Mouse (Mus musculus) intestine, embryonic 14.5 days (tissue): ENCODE data around the gene Ptar1. TPM values are rescaled to one million over a fixed set of nuclear protein-coding genes. Genes with fewer than 3 reads are reported as not detected.
A peak's percentile ranks its signal among the peaks of the same experiment; 100 is the strongest.
"Not testable (repeated sequence)": the region's sequence is repeated elsewhere in the genome, so short reads cannot be mapped to it uniquely, and the experiment has no call there.

ENCODE experiments used
- ATAC-seq: fragments of 200-750 bp; cut with Nextera tagmentation; replicated peaks from 2 replicates; pipeline ENCODE4 v1.8.0; 2017; ENCODE audit warnings: low read depth, moderate number of reproducible peaks, moderate TSS enrichment, moderate library complexity; ENCODE audit not compliant: low FRiP score, low TSS enrichment
- DNase-seq: peaks from one replicate; pipeline ENCODE4 v3.0.0-alpha.2; 2018; ENCODE audit warnings: low spot score
- H3K27ac ChIP-seq: fragments of 300-500 bp; sonication (generic); 2 replicates; pipeline ENCODE4 v1.5.1; 2014; ENCODE audit warnings: low read depth, mild to moderate bottlenecking, control low read depth
- H3K27me3 ChIP-seq: fragments of 300-500 bp; sonication (generic); replicated peaks from 2 replicates; pipeline ENCODE4 v1.6.1; 2014; ENCODE audit warnings: low read length, control low read depth; ENCODE audit not compliant: control insufficient read depth, insufficient read depth
- H3K36me3 ChIP-seq: fragments of 300-500 bp; sonication (generic); 2 replicates; pipeline ENCODE4 v1.6.1; 2014; ENCODE audit warnings: low read length, control low read depth; ENCODE audit not compliant: control insufficient read depth, insufficient read depth
- H3K4me1 ChIP-seq: fragments of 300-500 bp; sonication (generic); replicated peaks from 2 replicates; pipeline ENCODE4 v1.6.1; 2014; ENCODE audit warnings: low read length, control low read depth, mixed read lengths; ENCODE audit not compliant: control insufficient read depth, insufficient read depth
- H3K4me2 ChIP-seq: fragments of 300-500 bp; sonication (generic); 2 replicates; pipeline ENCODE4 v1.6.1; 2014; ENCODE audit warnings: low read length
- H3K4me3 ChIP-seq: fragments of 300-500 bp; sonication (generic); 2 replicates; pipeline ENCODE4 v1.5.1; 2014; ENCODE audit warnings: low read depth, low read length, control low read depth, mixed read lengths
- H3K9ac ChIP-seq: fragments of 300-500 bp; sonication (generic); 2 replicates; pipeline ENCODE4 v1.6.1; 2014; ENCODE audit warnings: mild to moderate bottlenecking, low read length
- H3K9me3 ChIP-seq: fragments of 300-500 bp; sonication (generic); 2 replicates; pipeline ENCODE4 v1.6.1; 2016; ENCODE audit warnings: low read length, control low read depth; ENCODE audit not compliant: control insufficient read depth
- WGBS: fragments of 180-500 bp; shearing (Covaris S2); extraction: QIAGEN DNeasy Blood & Tissue Kit; methylation state at CpG from one replicate; pipeline ENCODE4 v1.1.7; 2014; 5-methylcytosine and 5-hydroxymethylcytosine counted together
- polyA plus RNA-seq: library from polyadenylated mRNA; unstranded; fragments of >200 nt; fragmentation: Nextera tagmentation; extraction: Ambion mirVana; gene quantifications from 2 replicates; pipeline ENCODE4 v1.2.1, GENCODE M21; 2014

Ptar1 gene
- polyA plus RNA-seq, 1 experiment from 2014 or later, result 8.5 TPM

- DNase-seq, result no peak
- H3K9ac ChIP-seq, result no peak overlapping the region
- ATAC-seq, result no peak
- H3K4me2 ChIP-seq, result no peak overlapping the region
- no peaks in the 10 kb centered on the region for H3K9me3 ChIP-seq
- H3K27ac ChIP-seq, result no peak overlapping the region
- H3K4me3 ChIP-seq, result no peak overlapping the region
- WGBS, result 87% methylated on average over 7 of the region's 7 CpGs
- no peaks in the 10 kb centered on the region for H3K27me3 ChIP-seq
- no peaks in the 10 kb centered on the region for H3K4me1 ChIP-seq
- H3K36me3 ChIP-seq, result no peaks in the 10 kb centered on the region
These were observed 23.1 kb upstream of the Ptar1 start for GRCm38 (mm10) chr19:23664083-23664482.

- no peaks in the 10 kb centered on the region for H3K9me3 ChIP-seq
- no peak for ATAC-seq
- no peak overlapping the region for H3K9ac ChIP-seq
- no peaks in the 10 kb centered on the region for H3K4me1 ChIP-seq
- no peak overlapping the region for H3K27ac ChIP-seq
- no peak overlapping the region for H3K4me3 ChIP-seq
- no peak overlapping the region for H3K4me2 ChIP-seq
- H3K27me3 ChIP-seq, result no peaks in the 10 kb centered on the region
- 79% methylated on average over 6 of the region's 6 CpGs for WGBS
- no peaks in the 10 kb centered on the region for H3K36me3 ChIP-seq
- no peak for DNase-seq
These were observed 19.0 kb upstream of the Ptar1 start for GRCm38 (mm10) chr19:23668142-23668655.

DNA sequence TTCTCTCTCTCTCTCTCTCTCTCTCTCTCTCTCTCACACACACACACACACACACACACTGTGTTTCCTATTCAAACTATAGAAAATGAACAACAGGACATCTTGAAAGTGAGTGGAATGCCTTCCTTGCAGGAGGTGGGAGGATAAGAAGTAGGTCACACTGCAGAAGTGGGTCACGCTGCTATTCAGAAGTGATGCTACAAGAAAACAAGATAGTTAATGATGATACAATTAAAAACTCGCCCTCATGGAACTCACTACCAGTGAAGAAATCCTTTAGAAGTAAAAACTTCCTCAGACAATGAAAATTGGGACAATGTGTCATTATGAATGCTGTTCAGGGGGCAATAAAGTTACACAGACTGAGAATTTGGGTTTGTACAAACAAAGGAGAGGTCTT lies 14.2 kb upstream of the Ptar1 start:
- Histone ChIP-seq H3K4me2 (no peak overlapping the region), H3K27ac (no peak overlapping the region), H3K36me3 (no peaks in the 10 kb centered on the region), H3K9me3 (no peaks in the 10 kb centered on the region), H3K4me3 (no peak overlapping the region), H3K27me3 (no peaks in the 10 kb centered on the region), H3K9ac (no peak overlapping the region), H3K4me1 (no peaks in the 10 kb centered on the region)
- DNase-seq (no peak), ATAC-seq (no peak)
- WGBS, result 64% methylated on average over 2 of the region's 2 CpGs

DNA sequence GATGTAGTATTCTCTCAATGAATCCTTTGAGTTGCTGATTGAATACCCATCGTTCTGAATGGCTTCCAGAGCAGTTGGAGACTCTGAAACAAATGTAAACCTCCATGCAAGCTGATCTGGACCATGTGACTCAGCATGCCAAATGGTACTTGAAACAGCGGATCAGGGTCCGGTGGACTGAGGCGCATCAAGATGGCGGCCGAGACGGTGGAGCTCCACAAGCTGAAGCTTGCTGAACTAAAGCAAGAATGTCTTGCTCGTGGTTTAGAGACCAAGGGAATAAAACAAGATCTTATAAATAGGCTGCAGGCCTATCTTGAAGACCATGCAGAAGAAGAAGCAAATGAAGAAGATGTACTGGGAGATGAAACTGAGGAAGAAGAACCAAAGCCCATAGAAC lies 11.6 kb upstream of the Ptar1 start:
- H3K4me3 ChIP-seq, H3K9ac ChIP-seq, ATAC-seq, DNase-seq, H3K9me3 ChIP-seq, H3K4me2 ChIP-seq, H3K36me3 ChIP-seq, H3K27ac ChIP-seq, H3K27me3 ChIP-seq, H3K4me1 ChIP-seq: not testable (repeated sequence)
- 90% methylated on average over 8 of the region's 8 CpGs for WGBS

GRCm38 (mm10) chr19:23686962-23687295 lies 300 bp upstream of the Ptar1 start:
- Histone ChIP-seq H3K9ac (peak overlapping the region; percentile 97), H3K36me3 (no peaks in the 10 kb centered on the region), H3K4me1 (peaks cover 11% of the 10 kb centered on the region), H3K4me2 (peak overlapping the region; percentile 74), H3K4me3 (peak overlapping the region; percentile 82), H3K27ac (peak overlapping the region; percentile 89), H3K9me3 (no peaks in the 10 kb centered on the region), H3K27me3 (no peaks in the 10 kb centered on the region)
- DNase-seq (no peak), ATAC-seq (no peak)
- WGBS, result 1% methylated on average over 14 of the region's 14 CpGs

- Histone ChIP-seq H3K4me2 (peak overlapping the region; percentile 74), H3K9me3 (no peaks in the 10 kb centered on the region), H3K36me3 (no peaks in the 10 kb centered on the region), H3K27me3 (no peaks in the 10 kb centered on the region), H3K9ac (0 out of 2 replicates have a peak overlapping the region, but pooled peaks have one; percentile 7), H3K4me3 (peak overlapping the region; percentile 82), H3K27ac (no peak overlapping the region), H3K4me1 (peaks cover 11% of the 10 kb centered on the region)
- no peak for ATAC-seq
- 25% methylated on average over 4 of the region's 4 CpGs for WGBS
- DNase-seq, result peak; percentile 60
These were observed 1.3 kb downstream of the Ptar1 start for GRCm38 (mm10) chr19:23688421-23688946.

DNA sequence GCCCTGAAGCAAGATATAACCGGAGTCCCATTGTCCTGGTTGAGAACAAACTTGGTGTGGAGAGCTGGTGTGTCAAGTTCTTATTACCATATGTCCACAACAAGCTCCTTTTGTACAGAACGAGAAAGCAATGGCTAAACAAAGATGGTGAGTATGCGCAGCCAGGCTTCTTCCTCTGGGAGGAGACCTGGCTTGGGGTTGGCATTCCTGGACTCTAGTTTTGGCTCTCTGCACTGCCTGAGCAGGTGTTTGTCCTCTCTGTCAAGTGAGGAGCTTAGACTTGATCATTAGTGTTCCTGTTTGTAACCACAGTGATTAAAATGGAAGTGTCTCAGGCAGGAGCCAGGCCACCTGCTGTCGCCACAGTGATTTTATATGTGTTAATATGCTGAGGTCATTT lies 7.1 kb downstream of the Ptar1 start:
- 82% methylated on average over 4 of the region's 4 CpGs for WGBS
- Histone ChIP-seq H3K4me2 (no peak overlapping the region), H3K9me3 (no peaks in the 10 kb centered on the region), H3K4me3 (no peak overlapping the region), H3K27me3 (no peaks in the 10 kb centered on the region), H3K36me3 (peaks cover 41% of the 10 kb centered on the region), H3K4me1 (0 out of 2 replicates have a peak, but pooled peaks cover 3% of the 10 kb centered on the region), H3K27ac (no peak overlapping the region), H3K9ac (no peak overlapping the region)
- ATAC-seq (no peak), DNase-seq (no peak)

GRCm38 (mm10) chr19:23697861-23698260 lies 10.6 kb downstream of the Ptar1 start:
- peaks cover 50% of the 10 kb centered on the region for H3K36me3 ChIP-seq

GRCm38 (mm10) chr19:23698366-23698765 lies 11.1 kb downstream of the Ptar1 start:
- ATAC-seq, result no peak

More at GRCm38 (mm10) chr19:23697861-23698260, 10.6 kb downstream of the Ptar1 start:
- Histone ChIP-seq H3K9me3 (no peaks in the 10 kb centered on the region), H3K9ac (no peak overlapping the region), H3K4me3 (no peak overlapping the region), H3K4me1 (no peaks in the 10 kb centered on the region), H3K27ac (no peak overlapping the region), H3K27me3 (no peaks in the 10 kb centered on the region), H3K4me2 (no peak overlapping the region)
- DNase-seq, result no peak
- WGBS, result 81% methylated on average over 8 of the region's 8 CpGs
- ATAC-seq, result no peak

More at GRCm38 (mm10) chr19:23698366-23698765, 11.1 kb downstream of the Ptar1 start:
- no peak overlapping the region for H3K27ac ChIP-seq
- H3K4me3 ChIP-seq, result no peak overlapping the region
- peaks cover 50% of the 10 kb centered on the region for H3K36me3 ChIP-seq
- H3K4me1 ChIP-seq, result no peaks in the 10 kb centered on the region
- no peaks in the 10 kb centered on the region for H3K9me3 ChIP-seq
- 77% methylated on average over 7 of the region's 7 CpGs for WGBS
- no peaks in the 10 kb centered on the region for H3K27me3 ChIP-seq
- no peak overlapping the region for H3K4me2 ChIP-seq
- no peak for DNase-seq
- no peak overlapping the region for H3K9ac ChIP-seq
